In the genomic region with DNA sequence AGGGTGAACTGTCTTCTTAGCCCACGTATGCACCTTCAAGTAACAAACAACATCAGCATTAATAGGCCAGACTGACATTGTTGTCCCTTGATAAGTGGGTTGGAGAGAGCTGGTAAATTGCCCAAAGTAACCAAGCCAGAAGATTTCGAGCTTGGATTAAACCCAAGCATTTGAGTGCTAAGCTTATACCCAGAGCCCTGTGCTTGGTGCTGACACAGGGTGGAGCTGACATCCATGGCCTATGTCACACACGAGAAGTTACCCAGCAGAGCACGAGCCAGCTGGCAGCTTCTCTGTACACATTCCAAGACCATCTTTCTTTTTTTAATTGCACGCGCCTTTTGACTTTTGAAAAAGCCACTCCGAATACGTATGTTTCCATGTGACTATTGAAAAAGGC, we compare ENCODE assay signal across 16 mouse cellular contexts.
DNase-seq lines count a peak whose midpoint lies in the region; ATAC-seq and TF ChIP-seq lines count a peak whose summit lies in the region.
"Had no signal": no experiment of that assay in that cellular context is flagged by ENCODE, and none has a peak within 500 bp of the region (broad histone marks: within the 10 kb centered on the region; RNA-seq: fewer than 3 reads in every experiment).

No protein-coding gene starts in this region.

- H3K27me3 ChIP-seq in heart, embryonic 10.5 days (ENCODE audit: insufficient read depth, poor library complexity, severe bottlenecking), result no peaks in the 10 kb centered on the region
- no peaks in the 10 kb centered on the region for H3K27me3 ChIP-seq in lung, postnatal 0 days (replicated peaks; ENCODE audit: insufficient read depth, low read length)
- H3K27me3 ChIP-seq: hindbrain, embryonic 15.5 days had no signal

- TF ChIP-seq CTCF in lung, postnatal 0 days (IDR thresholded peaks at IDR 0.05), result no peak

- no peak overlapping the region for H3K9ac ChIP-seq in lung, postnatal 0 days (replicated peaks; ENCODE audit: low read depth)
- H3K9ac ChIP-seq: hindbrain, embryonic 15.5 days had no signal

- no peaks in the 10 kb centered on the region for H3K4me1 ChIP-seq in heart, embryonic 10.5 days
- no peaks in the 10 kb centered on the region for H3K4me1 ChIP-seq in lung, postnatal 0 days (ENCODE audit: insufficient read depth, low read depth, low read length)
- H3K4me1 ChIP-seq: hindbrain, embryonic 15.5 days had no signal

- H3K27ac ChIP-seq in heart, embryonic 10.5 days, result no peak overlapping the region
- no peak overlapping the region for H3K27ac ChIP-seq in lung, postnatal 0 days (ENCODE audit: low read length)
- H3K27ac ChIP-seq: embryonic facial prominence, embryonic 10.5 days; heart, adult 2 months; hindbrain, embryonic 15.5 days had no signal

- H3K9me3 ChIP-seq in heart, embryonic 10.5 days, result 0 out of 2 replicates have a peak, but pooled peaks cover 4% of the 10 kb centered on the region
- H3K9me3 ChIP-seq in lung, postnatal 0 days (ENCODE audit: low read length), result no peaks in the 10 kb centered on the region
- H3K9me3 ChIP-seq: embryonic facial prominence, embryonic 10.5 days; hindbrain, embryonic 15.5 days had no signal

- 86% methylated on average over 8 of the region's 8 CpGs for WGBS in heart, embryonic 10.5 days
- 63% methylated on average over 8 of the region's 8 CpGs for WGBS in lung, postnatal 0 days

- no peaks in the 10 kb centered on the region for H3K36me3 ChIP-seq in heart, embryonic 10.5 days
- no peaks in the 10 kb centered on the region for H3K36me3 ChIP-seq in lung, postnatal 0 days (ENCODE audit: insufficient read depth, low read length)
- H3K36me3 ChIP-seq: embryonic facial prominence, embryonic 10.5 days; hindbrain, embryonic 15.5 days had no signal

- intact Hi-C loops in heart, postnatal 10 days (cut with DNase I), result no loop called here

- no peak for ATAC-seq in lung, postnatal 0 days
- ATAC-seq: forebrain, embryonic 14.5 days; intestine, embryonic 16.5 days had no signal

- peak; percentile 21 for DNase-seq in heart, adult 8-10 months (ENCODE audit: low spot score)
- no peak for DNase-seq in heart, embryonic 10.5 days (ENCODE audit: low spot score)
- peak; percentile 11 for DNase-seq in lung, postnatal 0 days (ENCODE audit: low spot score)
- DNase-seq in lung, postnatal 4 days, result no peak
- DNase-seq in heart, postnatal 10 days, result peak; percentile 54 to 58
- DNase-seq in ovary, postnatal 14 days (ENCODE audit: low spot score), result no peak
- DNase-seq: adrenal gland, adult 2 months; adrenal gland, postnatal 25 days; cerebellum, adult 18-20 months; cerebellum, adult 9-11 months; gastrocnemius, postnatal 36 days had no signal

- H3K4me2 ChIP-seq in lung, postnatal 0 days (replicated peaks; ENCODE audit: low read depth, low read length), result no peak overlapping the region
- H3K4me2 ChIP-seq: hindbrain, embryonic 15.5 days had no signal

- TF ChIP-seq EP300 in lung, postnatal 0 days (IDR thresholded peaks at IDR 0.05), result no peak

- H3K4me3 ChIP-seq in heart, embryonic 10.5 days, result no peak overlapping the region
- H3K4me3 ChIP-seq in lung, postnatal 0 days (ENCODE audit: low read depth, low read length), result no peak overlapping the region
- H3K4me3 ChIP-seq: embryonic facial prominence, embryonic 10.5 days; heart, adult 2 months; hindbrain, embryonic 15.5 days had no signal

Comparison
In these comparisons a context has a peak if more than half of its experiments do, and no peak if none do; other contexts are left out.
1. DNase-seq: peak in heart, adult 8-10 months (single experiment), lung, postnatal 0 days (single experiment) and heart, postnatal 10 days (2 of 2); none in heart, embryonic 10.5 days (single experiment), lung, postnatal 4 days (0 of 2) and ovary, postnatal 14 days (single experiment).